Mouse (Mus musculus): ENCODE data around the gene Anks1b. TPM values are rescaled to one million over a fixed set of nuclear protein-coding genes. Genes with fewer than 3 reads are reported as not detected.

Gene Anks1b
- polyA plus RNA-seq, 1 experiment from 2014 or later: 2.9 TPM

GRCm38 (mm10) chr10:90345394-90345793 is 472.1 kb downstream of the Anks1b start:
- H3K36me3 ChIP-seq: no peaks in the 10 kb centered on the region

GRCm38 (mm10) chr10:90356258-90356657 is 482.9 kb downstream of the Anks1b start:
- no peak overlapping the region for H3K9ac ChIP-seq
- no peak overlapping the region for H3K4me3 ChIP-seq
- no peaks in the 10 kb centered on the region for H3K9me3 ChIP-seq
- H3K4me1 ChIP-seq: no peaks in the 10 kb centered on the region
- H3K27me3 ChIP-seq: no peaks in the 10 kb centered on the region
- no CpG with 5 or more reads among the region's 1 CpGs for WGBS
- no peak overlapping the region for H3K4me2 ChIP-seq
- H3K36me3 ChIP-seq: no peaks in the 10 kb centered on the region
- no peak for ATAC-seq (ENCODE audit: insufficient number of reproducible peaks, low FRiP score, low TSS enrichment, low read depth)
- H3K27ac ChIP-seq: no peak overlapping the region

More at GRCm38 (mm10) chr10:90345394-90345793, 472.1 kb downstream of the Anks1b start:
- no peak for ATAC-seq (ENCODE audit: insufficient number of reproducible peaks, low FRiP score, low TSS enrichment, low read depth)
- WGBS: 62% methylated on average over 1 of the region's 1 CpGs
- H3K9me3 ChIP-seq: no peaks in the 10 kb centered on the region
- no peak overlapping the region for H3K4me2 ChIP-seq
- H3K4me1 ChIP-seq: no peaks in the 10 kb centered on the region
- no peak overlapping the region for H3K9ac ChIP-seq
- H3K27ac ChIP-seq: no peak overlapping the region
- H3K27me3 ChIP-seq: no peaks in the 10 kb centered on the region
- H3K4me3 ChIP-seq: no peak overlapping the region

- Histone ChIP-seq H3K27ac (no peak overlapping the region), H3K9ac (no peak overlapping the region), H3K36me3 (no peaks in the 10 kb centered on the region), H3K27me3 (no peaks in the 10 kb centered on the region), H3K4me2 (no peak overlapping the region), H3K9me3 (no peaks in the 10 kb centered on the region), H3K4me1 (no peaks in the 10 kb centered on the region), H3K4me3 (no peak overlapping the region)
- WGBS: 50% methylated on average over 1 of the region's 1 CpGs
- no peak for ATAC-seq (ENCODE audit: insufficient number of reproducible peaks, low FRiP score, low TSS enrichment, low read depth)
These were observed 484.0 kb downstream of the Anks1b start for GRCm38 (mm10) chr10:90357169-90357907.

GRCm38 (mm10) chr10:90369015-90369414 is 495.7 kb downstream of the Anks1b start:
- WGBS: 89% methylated on average over 7 of the region's 7 CpGs
- no peak for ATAC-seq (ENCODE audit: insufficient number of reproducible peaks, low FRiP score, low TSS enrichment, low read depth)

GRCm38 (mm10) chr10:90370751-90371150 is 497.4 kb downstream of the Anks1b start:
- Histone ChIP-seq H3K4me2 (no peak overlapping the region), H3K4me3 (no peak overlapping the region), H3K27ac (no peak overlapping the region), H3K9me3 (no peaks in the 10 kb centered on the region), H3K36me3 (no peaks in the 10 kb centered on the region), H3K4me1 (no peaks in the 10 kb centered on the region), H3K27me3 (no peaks in the 10 kb centered on the region), H3K9ac (no peak overlapping the region)
- ATAC-seq (ENCODE audit: insufficient number of reproducible peaks, low FRiP score, low TSS enrichment, low read depth): no peak
- WGBS: 73% methylated on average over 3 of the region's 3 CpGs

More at GRCm38 (mm10) chr10:90369015-90369414, 495.7 kb downstream of the Anks1b start:
- no peak overlapping the region for H3K4me2 ChIP-seq
- H3K27ac ChIP-seq: no peak overlapping the region
- H3K4me3 ChIP-seq: no peak overlapping the region
- H3K36me3 ChIP-seq: no peaks in the 10 kb centered on the region
- H3K27me3 ChIP-seq: no peaks in the 10 kb centered on the region
- H3K9me3 ChIP-seq: no peaks in the 10 kb centered on the region
- H3K9ac ChIP-seq: no peak overlapping the region
- no peaks in the 10 kb centered on the region for H3K4me1 ChIP-seq

- WGBS: 30% methylated on average over 4 of the region's 4 CpGs
- H3K4me2 ChIP-seq: no peak overlapping the region
- H3K9me3 ChIP-seq: no peaks in the 10 kb centered on the region
- no peaks in the 10 kb centered on the region for H3K36me3 ChIP-seq
- no peak overlapping the region for H3K9ac ChIP-seq
- no peak for ATAC-seq (ENCODE audit: insufficient number of reproducible peaks, low FRiP score, low TSS enrichment, low read depth)
- no peak overlapping the region for H3K27ac ChIP-seq
- H3K27me3 ChIP-seq: no peaks in the 10 kb centered on the region
- no peak overlapping the region for H3K4me3 ChIP-seq
- H3K4me1 ChIP-seq: no peaks in the 10 kb centered on the region
These were observed 500.2 kb downstream of the Anks1b start for GRCm38 (mm10) chr10:90373469-90373868.

- Histone ChIP-seq H3K27ac (no peak overlapping the region), H3K4me2 (no peak overlapping the region), H3K36me3 (no peaks in the 10 kb centered on the region), H3K4me3 (no peak overlapping the region), H3K27me3 (no peaks in the 10 kb centered on the region), H3K9ac (no peak overlapping the region), H3K4me1 (0 out of 2 replicates have a peak, but pooled peaks cover 4% of the 10 kb centered on the region), H3K9me3 (no peaks in the 10 kb centered on the region)
- WGBS: 28% methylated on average over 1 of the region's 1 CpGs
- ATAC-seq (ENCODE audit: insufficient number of reproducible peaks, low FRiP score, low TSS enrichment, low read depth): no peak
These were observed 503.3 kb downstream of the Anks1b start for GRCm38 (mm10) chr10:90376605-90377004.

- no peak overlapping the region for H3K4me3 ChIP-seq
- no peaks in the 10 kb centered on the region for H3K36me3 ChIP-seq
- no peak overlapping the region for H3K27ac ChIP-seq
- H3K4me2 ChIP-seq: no peak overlapping the region
- ATAC-seq (ENCODE audit: insufficient number of reproducible peaks, low FRiP score, low TSS enrichment, low read depth): no peak
- WGBS: 34% methylated on average over 1 of the region's 1 CpGs
- H3K9me3 ChIP-seq: no peaks in the 10 kb centered on the region
- no peak overlapping the region for H3K9ac ChIP-seq
- H3K27me3 ChIP-seq: no peaks in the 10 kb centered on the region
- H3K4me1 ChIP-seq: 0 out of 2 replicates have a peak, but pooled peaks cover 4% of the 10 kb centered on the region
These were observed 506.8 kb downstream of the Anks1b start for GRCm38 (mm10) chr10:90380062-90380461.

- WGBS: 16% methylated on average over 8 of the region's 8 CpGs
These were observed 507.5 kb downstream of the Anks1b start for GRCm38 (mm10) chr10:90380704-90381339.

GRCm38 (mm10) chr10:90400382-90400781 is 527.1 kb downstream of the Anks1b start:
- ATAC-seq (ENCODE audit: insufficient number of reproducible peaks, low FRiP score, low TSS enrichment, low read depth): no peak
- H3K27me3 ChIP-seq: no peaks in the 10 kb centered on the region
- no peaks in the 10 kb centered on the region for H3K9me3 ChIP-seq
- 86% methylated on average over 4 of the region's 4 CpGs for WGBS
- H3K36me3 ChIP-seq: no peaks in the 10 kb centered on the region
- H3K27ac ChIP-seq: no peak overlapping the region
- no peak overlapping the region for H3K9ac ChIP-seq
- H3K4me3 ChIP-seq: no peak overlapping the region
- H3K4me1 ChIP-seq: no peaks in the 10 kb centered on the region
- no peak overlapping the region for H3K4me2 ChIP-seq

More at GRCm38 (mm10) chr10:90380704-90381339, 507.5 kb downstream of the Anks1b start:
- H3K27me3 ChIP-seq: no peaks in the 10 kb centered on the region
- H3K4me2 ChIP-seq: no peak overlapping the region
- no peak overlapping the region for H3K27ac ChIP-seq
- H3K36me3 ChIP-seq: no peaks in the 10 kb centered on the region
- H3K4me3 ChIP-seq: no peak overlapping the region
- 0 out of 2 replicates have a peak, but pooled peaks cover 4% of the 10 kb centered on the region for H3K4me1 ChIP-seq
- H3K9me3 ChIP-seq: no peaks in the 10 kb centered on the region
- no peak overlapping the region for H3K9ac ChIP-seq
- ATAC-seq (ENCODE audit: insufficient number of reproducible peaks, low FRiP score, low TSS enrichment, low read depth): no peak

GRCm38 (mm10) chr10:90408484-90408883 is 535.2 kb downstream of the Anks1b start:
- H3K36me3 ChIP-seq: no peaks in the 10 kb centered on the region
- 81% methylated on average over 2 of the region's 2 CpGs for WGBS
- ATAC-seq (ENCODE audit: insufficient number of reproducible peaks, low FRiP score, low TSS enrichment, low read depth): no peak

GRCm38 (mm10) chr10:90431527-90431926 is 558.2 kb downstream of the Anks1b start:
- Histone ChIP-seq H3K27me3 (no peaks in the 10 kb centered on the region), H3K27ac (no peak overlapping the region), H3K9me3 (no peaks in the 10 kb centered on the region), H3K4me2 (no peak overlapping the region), H3K9ac (no peak overlapping the region), H3K36me3 (no peaks in the 10 kb centered on the region), H3K4me3 (no peak overlapping the region), H3K4me1 (peaks cover 3% of the 10 kb centered on the region; the same call in 1 of the 2 replicates)
- WGBS: 60% methylated on average over 5 of the region's 5 CpGs
- no peak for ATAC-seq (ENCODE audit: insufficient number of reproducible peaks, low FRiP score, low TSS enrichment, low read depth)

More at GRCm38 (mm10) chr10:90408484-90408883, 535.2 kb downstream of the Anks1b start:
- Histone ChIP-seq H3K9me3 (no peaks in the 10 kb centered on the region), H3K27ac (no peak overlapping the region), H3K27me3 (no peaks in the 10 kb centered on the region), H3K9ac (no peak overlapping the region), H3K4me3 (no peak overlapping the region), H3K4me2 (no peak overlapping the region), H3K4me1 (no peaks in the 10 kb centered on the region)
